Mouse (Mus musculus) heart, postnatal 0 days (tissue): ENCODE measurements around the gene Gm4969.

Experiments used
- CTCF ChIP-seq: IDR thresholded peaks from 2 replicates; pipeline ENCODE4 v1.5.1; 2016; ENCODE audit warnings: antibody characterized with exemption, control low read depth, low read depth
- EP300 ChIP-seq: IDR thresholded peaks from 2 replicates; pipeline ENCODE4 v1.6.1; 2016; ENCODE audit warnings: antibody characterized with exemption, low read depth

DNA sequence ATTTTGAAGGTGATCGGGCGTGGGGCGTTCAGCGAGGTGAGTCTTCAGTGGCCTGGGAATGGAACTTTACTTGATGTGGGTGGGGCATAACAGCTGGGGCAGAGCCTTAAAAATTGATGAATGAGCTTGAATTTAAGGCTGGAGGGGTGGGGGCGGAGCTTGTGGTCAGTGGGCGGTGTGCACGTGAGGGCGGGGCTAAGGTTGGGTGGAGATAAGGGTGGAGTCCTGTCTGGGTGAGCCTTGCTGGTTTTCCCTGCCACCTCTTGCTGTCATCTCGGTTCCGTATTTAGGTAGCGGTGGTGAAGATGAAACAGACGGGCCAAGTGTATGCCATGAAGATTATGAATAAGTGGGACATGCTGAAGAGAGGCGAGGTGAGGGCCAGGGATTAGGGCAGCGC is 32.1 kb downstream of the Gm4969 start:
- no peak for TF ChIP-seq CTCF
- no peak for TF ChIP-seq EP300
